Mouse (Mus musculus) cerebellum, adult 2 months (tissue): ENCODE measurements around the gene 9930021J03Rik.

Source experiments
- CTCF ChIP-seq: fragments of 200-500 bp; IDR thresholded peaks from 2 replicates; pipeline ENCODE4 v1.5.1; 2011; ENCODE audit warnings: low read depth, mild to moderate bottlenecking, control low read depth, low read length, moderate library complexity, borderline replicate concordance; ENCODE audit not compliant: insufficient read depth
- POLR2A ChIP-seq: fragments of 200-500 bp; IDR thresholded peaks from 2 replicates; pipeline ENCODE4 v1.6.1; 2011; ENCODE audit warnings: low read length, control low read depth, borderline replicate concordance; ENCODE audit not compliant: insufficient read depth

DNA sequence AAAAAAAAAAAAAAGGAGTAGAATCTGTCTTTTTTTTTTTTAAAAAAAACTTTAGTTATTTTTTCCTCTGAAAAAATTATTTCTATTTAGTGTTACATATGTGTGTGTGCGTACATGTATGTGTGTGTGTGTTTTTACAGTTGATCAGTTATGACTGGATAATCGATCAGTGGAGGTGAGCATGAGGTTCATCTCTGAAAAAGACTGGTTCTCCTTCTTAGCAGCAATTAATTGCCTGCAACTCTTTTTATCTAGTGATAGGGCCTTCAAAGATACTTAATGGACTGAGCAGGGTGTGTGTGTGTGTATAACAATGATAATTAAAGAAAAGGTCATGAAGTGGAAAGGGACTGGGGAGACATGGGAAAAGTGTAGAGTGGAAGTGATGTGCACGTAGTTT lies 54.8 kb downstream of the 9930021J03Rik start:
- TF ChIP-seq POLR2A, result no peak
- no peak for TF ChIP-seq CTCF
